Mouse (Mus musculus): ENCODE measurements around the gene Tuba1b.

The Tuba1b gene

DNA sequence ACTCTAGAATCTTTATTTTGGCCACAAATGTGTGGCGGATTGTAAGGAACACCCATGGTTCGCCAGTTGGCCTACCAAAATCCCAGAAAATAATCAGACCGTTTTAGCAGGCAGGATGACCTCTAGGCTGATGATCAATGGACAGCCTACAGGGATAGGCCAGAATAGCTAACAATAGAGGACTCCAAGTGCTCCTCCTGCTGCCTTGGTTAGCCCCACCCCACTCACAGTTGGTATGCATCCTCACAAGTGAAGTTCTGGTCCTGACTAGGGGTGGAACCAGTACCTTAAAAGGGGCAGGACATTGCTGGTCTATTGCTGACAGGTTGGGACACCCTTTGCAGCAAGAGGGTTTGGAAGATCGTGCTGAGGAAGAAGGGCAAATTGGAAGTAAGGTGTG, 41.3 kb downstream of the Tuba1b start:
- no peak for DNase-seq (ENCODE audit: extremely low read depth, low read depth, low spot score)

- DNase-seq (ENCODE audit: extremely low read depth, low read depth, low spot score): no peak
These were observed 42.3 kb downstream of the Tuba1b start for GRCm38 (mm10) chr15:98891907-98892606.

DNA sequence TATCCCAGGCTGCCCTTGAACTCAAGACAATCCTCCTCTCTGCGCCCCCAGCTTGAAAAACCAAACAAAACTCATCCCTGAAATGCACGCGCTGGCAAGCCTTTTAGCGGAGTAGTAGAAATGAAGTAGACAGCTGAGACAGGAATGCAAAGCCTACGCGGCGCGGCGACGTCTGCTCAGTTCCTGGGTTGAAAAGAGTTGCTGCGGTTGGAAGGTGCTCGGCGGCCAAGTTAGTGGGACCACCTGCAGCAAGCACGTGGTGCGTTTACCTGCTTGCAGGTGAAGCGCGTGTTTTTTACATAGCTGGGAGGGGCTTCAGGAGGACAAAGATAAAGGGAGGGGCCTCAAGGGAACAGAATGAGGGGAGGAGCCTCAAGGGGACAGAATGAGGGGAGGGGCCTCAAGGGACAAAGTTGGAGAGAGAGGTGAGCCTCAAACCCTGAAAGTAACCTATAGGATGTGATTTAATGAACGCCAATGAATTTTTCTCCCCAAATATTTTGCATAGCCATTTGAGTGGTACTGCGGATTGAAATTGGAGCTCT, 43.1 kb downstream of the Tuba1b start:
- DNase-seq (ENCODE audit: extremely low read depth, low read depth, low spot score): no peak

DNA sequence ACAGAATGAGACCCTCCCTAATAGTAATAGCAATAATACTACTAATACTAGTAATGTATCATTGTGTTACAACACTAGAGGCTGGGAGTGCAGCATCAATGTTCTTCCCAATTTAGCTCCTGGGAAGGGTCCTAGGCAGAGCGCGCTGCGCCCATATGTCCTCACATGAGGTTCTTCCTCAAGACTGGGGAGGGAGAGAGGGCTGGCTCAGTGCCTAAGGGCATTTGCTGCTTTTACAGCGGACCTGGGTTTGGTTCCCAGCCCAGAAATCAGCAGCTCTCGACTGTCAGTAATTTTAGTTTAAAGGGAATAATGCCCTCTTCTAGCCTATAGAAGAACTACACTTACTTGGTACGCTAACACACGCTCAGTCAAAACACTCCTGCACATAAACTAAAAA, 46.8 kb downstream of the Tuba1b start:
- no peak for DNase-seq (ENCODE audit: extremely low read depth, low read depth, low spot score)

GRCm38 (mm10) chr15:98886667-98887387, 47.5 kb downstream of the Tuba1b start:
- no peak for DNase-seq (ENCODE audit: extremely low read depth, low read depth, low spot score)

DNA sequence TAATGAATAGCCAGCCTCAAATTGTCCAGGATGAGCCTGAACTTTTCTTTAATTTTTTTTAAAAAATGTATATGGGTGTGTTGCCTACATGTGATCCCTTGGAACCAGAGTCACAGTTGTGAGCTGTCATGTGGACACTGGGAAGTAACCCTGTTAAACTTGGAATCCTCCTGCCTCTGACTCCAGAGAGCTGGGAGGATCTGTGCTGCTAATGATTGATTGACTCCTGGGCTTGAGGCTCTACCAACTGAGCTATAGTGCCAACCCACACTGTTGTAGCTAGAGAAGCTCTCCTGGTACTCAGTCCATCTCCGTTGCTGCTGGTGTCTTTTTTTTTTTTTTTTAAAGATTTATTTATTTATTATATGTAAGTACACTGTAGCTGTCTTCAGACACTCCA, 50.3 kb downstream of the Tuba1b start:
- no peak for DNase-seq (ENCODE audit: extremely low read depth, low read depth, low spot score)

DNA sequence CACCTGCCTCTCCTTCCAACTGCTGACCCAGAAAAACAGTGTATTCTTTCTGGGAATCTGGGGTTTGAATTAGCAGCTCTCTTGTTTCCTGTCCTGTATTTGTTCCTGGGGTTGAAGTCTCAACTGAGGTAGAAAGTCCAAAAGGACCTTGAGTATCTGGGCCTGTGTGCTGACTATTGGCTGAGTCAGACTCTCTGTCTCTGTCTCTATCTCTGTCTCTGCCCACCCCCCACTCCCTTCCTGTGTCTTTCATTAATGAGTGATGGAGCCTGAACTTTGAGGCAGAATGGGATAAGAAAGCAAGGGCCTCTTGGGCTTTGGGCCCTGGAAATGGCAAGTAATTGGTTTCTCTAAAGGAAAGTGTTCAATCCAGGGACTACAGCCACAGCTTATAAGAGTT, 50.7 kb downstream of the Tuba1b start:
- no peak for DNase-seq (ENCODE audit: extremely low read depth, low read depth, low spot score)

- DNase-seq (ENCODE audit: extremely low read depth, low read depth, low spot score): no peak
These were observed 52.7 kb downstream of the Tuba1b start for GRCm38 (mm10) chr15:98881656-98882008.

Measured in fat pad, adult 2 months (tissue).